Mouse (Mus musculus) MEL (cell line): ENCODE data around the gene Macrod2. TPM values are rescaled to one million over a fixed set of nuclear protein-coding genes. Genes with fewer than 3 reads are reported as not detected.

Source experiments
- DNase-seq: peaks from one replicate; pipeline ENCODE4 v3.0.0; 2011; ENCODE audit warnings: low read depth, low spot score
- H3K27ac ChIP-seq: 2 replicates; pipeline ENCODE4 v1.5.1; 2012; ENCODE audit warnings: low read depth, mild to moderate bottlenecking, control low read depth, low read length, moderate library complexity; ENCODE audit not compliant: control insufficient read depth
- H3K27me3 ChIP-seq, 2 experiments: fragments of 150-350 bp in 1 of 2; sonication (generic) in 1 of 2; 2 replicates each; pipeline ENCODE4 v1.6.1; 2012; ENCODE audit warnings: low read length in 2 of 2, mild to moderate bottlenecking in 2 of 2, improper control_type of control experiment in 1 of 2, moderate library complexity in 1 of 2; ENCODE audit not compliant: insufficient read depth in 2 of 2, control insufficient read depth in 1 of 2
- H3K36me3 ChIP-seq, 2 experiments: 2 replicates each; pipeline ENCODE4 v1.6.1; 2012 to 2014; ENCODE audit warnings: low read length in 2 of 2, improper control_type of control experiment in 1 of 2, inconsistent platforms in 1 of 2, mild to moderate bottlenecking in 1 of 2; ENCODE audit not compliant: insufficient read depth in 2 of 2, control insufficient read depth in 1 of 2
- H3K4me1 ChIP-seq, 2 experiments: fragments of 150-350 bp in 1 of 2; sonication (generic) in 1 of 2; 2 replicates each; pipeline ENCODE4 v1.6.1; 2012; ENCODE audit warnings: low read length in 2 of 2, improper control_type of control experiment in 1 of 2, mild to moderate bottlenecking in 1 of 2; ENCODE audit not compliant: insufficient read depth in 2 of 2, control insufficient read depth in 1 of 2
- H3K4me3 ChIP-seq, 2 experiments: fragments of 150-350 bp in 1 of 2; sonication (generic) in 1 of 2; 2 replicates each; pipeline ENCODE4 v1.5.1; 2012; ENCODE audit warnings: low read depth in 2 of 2, low read length in 2 of 2, mild to moderate bottlenecking in 2 of 2, moderate library complexity in 2 of 2, control low read depth in 1 of 2, improper control_type of control experiment in 1 of 2; ENCODE audit not compliant: control insufficient read depth in 1 of 2, insufficient read depth in 1 of 2
- H3K79me2 ChIP-seq: 2 replicates; pipeline ENCODE4 v1.6.1; 2012; ENCODE audit warnings: mild to moderate bottlenecking, low read length, moderate library complexity; ENCODE audit not compliant: control insufficient read depth, poor library complexity, insufficient read depth
- H3K9ac ChIP-seq: 2 replicates; pipeline ENCODE4 v1.6.1; 2012; ENCODE audit warnings: low read depth, mild to moderate bottlenecking, control low read depth, low read length, moderate library complexity; ENCODE audit not compliant: control insufficient read depth, poor library complexity, severe bottlenecking
- H3K9me3 ChIP-seq: fragments of 150-350 bp; sonication (generic); replicated peaks from 2 replicates; pipeline ENCODE4 v1.6.1; 2012; ENCODE audit warnings: mild to moderate bottlenecking, low read length, improper control_type of control experiment, moderate library complexity; ENCODE audit not compliant: insufficient read depth
- CHD1 ChIP-seq: IDR thresholded peaks from 2 replicates; pipeline ENCODE4 v1.6.1; 2012; ENCODE audit warnings: low read depth, mild to moderate bottlenecking, inconsistent platforms, low read length, improper control_type of control experiment
- CTCF ChIP-seq, 3 experiments: IDR thresholded peaks in 2 of 3; conservative IDR thresholded peaks in 1 of 3; 2 replicates each; pipeline ENCODE4 v1.5.1; 2011 to 2012; ENCODE audit warnings: low read length in 3 of 3, low read depth in 2 of 3, mild to moderate bottlenecking in 2 of 3, improper control_type of control experiment in 1 of 3, inconsistent platforms in 1 of 3, mixed read lengths in 1 of 3, moderate library complexity in 1 of 3; ENCODE audit not compliant: control insufficient read depth in 1 of 3, insufficient read depth in 1 of 3, poor library complexity in 1 of 3, severe bottlenecking in 1 of 3
- E2F4 ChIP-seq: IDR thresholded peaks from 2 replicates; pipeline ENCODE4 v1.6.1; 2011; ENCODE audit warnings: low read depth, low read length, improper control_type of control experiment, borderline replicate concordance
- ELF1 ChIP-seq: IDR thresholded peaks from 2 replicates; pipeline ENCODE4 v1.6.1; 2014; ENCODE audit warnings: low read depth, mild to moderate bottlenecking, inconsistent platforms, low read length, improper control_type of control experiment, moderate library complexity
- EP300 ChIP-seq, 2 experiments: IDR thresholded peaks; 2 replicates each; pipeline ENCODE4 v1.6.1; 2011; ENCODE audit warnings: improper control_type of control experiment in 2 of 2, low read length in 2 of 2, low read depth in 1 of 2, mild to moderate bottlenecking in 1 of 2
- GABPA ChIP-seq: IDR thresholded peaks from 2 replicates; pipeline ENCODE4 v1.6.1; 2012; ENCODE audit warnings: low read depth, mild to moderate bottlenecking, inconsistent platforms, low read length, improper control_type of control experiment, moderate library complexity
- GATA1 ChIP-seq: IDR thresholded peaks from 2 replicates; pipeline ENCODE4 v1.6.1; 2011; ENCODE audit warnings: low read depth, low read length, improper control_type of control experiment
- JUND ChIP-seq: IDR thresholded peaks from 2 replicates; pipeline ENCODE4 v1.6.1; 2011; ENCODE audit warnings: low read depth, mild to moderate bottlenecking, improper control_type of control experiment, low read length
- KAT2A ChIP-seq: conservative IDR thresholded peaks from 2 replicates; pipeline ENCODE4 v1.6.1; 2012; ENCODE audit warnings: low read depth, low read length, improper control_type of control experiment, inconsistent platforms
- MAX ChIP-seq: IDR thresholded peaks from 2 replicates; pipeline ENCODE4 v1.6.1; 2011; ENCODE audit warnings: low read length, improper control_type of control experiment
- MAZ ChIP-seq: IDR thresholded peaks from 2 replicates; pipeline ENCODE4 v1.6.1; 2012; ENCODE audit warnings: low read depth, mild to moderate bottlenecking, inconsistent platforms, low read length, improper control_type of control experiment
- MXI1 ChIP-seq: IDR thresholded peaks from 2 replicates; pipeline ENCODE4 v1.6.1; 2011; ENCODE audit warnings: mild to moderate bottlenecking, low read depth, low read length, improper control_type of control experiment
- MYB ChIP-seq: IDR thresholded peaks from 2 replicates; pipeline ENCODE4 v1.6.1; 2011; ENCODE audit warnings: mild to moderate bottlenecking, low read depth, low read length, improper control_type of control experiment
- POLR2A ChIP-seq, 2 experiments: IDR thresholded peaks; 2 replicates each; pipeline ENCODE4 v1.6.1; 2011 to 2012; ENCODE audit warnings: low read length in 2 of 2, mild to moderate bottlenecking in 2 of 2, control low read depth in 1 of 2, improper control_type of control experiment in 1 of 2, low read depth in 1 of 2, moderate library complexity in 1 of 2; ENCODE audit not compliant: control insufficient read depth in 1 of 2, insufficient read depth in 1 of 2, poor library complexity in 1 of 2
- POLR2AphosphoS5 ChIP-seq: IDR thresholded peaks from 2 replicates; pipeline ENCODE4 v1.6.1; 2012; ENCODE audit warnings: low read depth, borderline replicate concordance, mild to moderate bottlenecking, inconsistent platforms, low read length, moderate library complexity, mixed read lengths
- RAD21 ChIP-seq: IDR thresholded peaks from 2 replicates; pipeline ENCODE4 v1.6.1; 2011; ENCODE audit warnings: mild to moderate bottlenecking, low read depth, low read length, improper control_type of control experiment
- RCOR1 ChIP-seq: IDR thresholded peaks from 2 replicates; pipeline ENCODE4 v1.6.1; 2012; ENCODE audit warnings: low read depth, mild to moderate bottlenecking, inconsistent platforms, low read length, improper control_type of control experiment
- SIN3A ChIP-seq: IDR thresholded peaks from 2 replicates; pipeline ENCODE4 v1.6.1; 2012; ENCODE audit warnings: low read length, improper control_type of control experiment, inconsistent platforms
- TBP ChIP-seq: IDR thresholded peaks from 2 replicates; pipeline ENCODE4 v1.8.0; 2011; ENCODE audit warnings: low read depth, low read length, improper control_type of control experiment
- UBTF ChIP-seq: IDR thresholded peaks from 2 replicates; pipeline ENCODE4 v1.6.1; 2012; ENCODE audit warnings: low read depth, mild to moderate bottlenecking, inconsistent platforms, low read length, improper control_type of control experiment, moderate library complexity, borderline replicate concordance; ENCODE audit not compliant: insufficient read depth
- ZMIZ1 ChIP-seq: IDR thresholded peaks from 2 replicates; pipeline ENCODE4 v1.6.1; 2012; ENCODE audit warnings: low read depth, mild to moderate bottlenecking, inconsistent platforms, low read length, improper control_type of control experiment, moderate library complexity
- polyA plus RNA-seq, 2 experiments: library from polyadenylated mRNA; stranded (reverse) in 1 of 2; unstranded in 1 of 2; fragments of >175 nt in 1 of 2; fragments of >200 nt in 1 of 2; gene quantifications; 2 replicates each; pipeline versions ENCODE4 v1.2.1 to v1.2.4; 2012; ENCODE audit warnings: low replicate concordance in 2 of 2, low read depth in 1 of 2; ENCODE audit not compliant: insufficient read length in 2 of 2, insufficient read depth in 1 of 2, missing spikeins in 1 of 2
- total RNA-seq: library from RNA; depleted of rRNA; stranded (reverse); fragments of 300-350 nt; gene quantifications from 2 replicates; pipeline ENCODE4 v1.2.3, GENCODE M21; 2012

Gene Macrod2
- total and polyA plus RNA-seq, 3 experiments: not detected

GRCm38 (mm10) chr2:140653978-140654377 is 258.9 kb downstream of the Macrod2 start:
- Histone ChIP-seq H3K36me3 (no peaks in the 10 kb centered on the region), H3K27ac (no peak overlapping the region), H3K4me3 (no peak overlapping the region), H3K79me2 (no peaks in the 10 kb centered on the region), H3K4me1 (no peaks in the 10 kb centered on the region), H3K9me3 (no peaks in the 10 kb centered on the region), H3K27me3 (no peaks in the 10 kb centered on the region), H3K9ac (no peak overlapping the region)
- DNase-seq: no peak
- TF ChIP-seq CHD1: no peak
- no peak for TF ChIP-seq POLR2AphosphoS5
- TF ChIP-seq E2F4: no peak
- TF ChIP-seq ZMIZ1: no peak

GRCm38 (mm10) chr2:140662673-140663072 is 267.6 kb downstream of the Macrod2 start:
- Histone ChIP-seq H3K4me1 (no peaks in the 10 kb centered on the region), H3K27me3 (no peaks in the 10 kb centered on the region), H3K79me2 (no peaks in the 10 kb centered on the region), H3K4me3 (no peak overlapping the region), H3K36me3 (no peaks in the 10 kb centered on the region), H3K27ac (no peak overlapping the region), H3K9ac (no peak overlapping the region), H3K9me3 (no peaks in the 10 kb centered on the region)
- no peak for DNase-seq
- TF ChIP-seq SIN3A (no peak), RCOR1 (no peak), KAT2A (no peak), EP300 (IDR thresholded peaks at IDR 0.05; ENCODE audit: low read depth in 1 of 2, low read length in 2 of 2) (no peak), CHD1 (no peak), JUND (no peak), TBP (no peak), ELF1 (no peak), MAX (no peak), MYB (no peak), UBTF (no peak), POLR2A (IDR thresholded peaks at IDR 0.05; ENCODE audit: control insufficient read depth in 1 of 2, insufficient read depth in 1 of 2, low read depth in 1 of 2, low read length in 2 of 2, poor library complexity in 1 of 2) (no peak), MXI1 (no peak)

- no peaks in the 10 kb centered on the region for H3K36me3 ChIP-seq
- no peak overlapping the region for H3K9ac ChIP-seq
- TF ChIP-seq TBP (no peak), GABPA (no peak), CHD1 (no peak), MAZ (no peak), RAD21 (no peak), GATA1 (no peak), CTCF (IDR thresholded peaks at IDR 0.05 in 2 of 3, conservative IDR thresholded peaks at IDR 0.05 in 1 of 3; ENCODE audit: control insufficient read depth in 1 of 3, insufficient read depth in 1 of 3, low read depth in 2 of 3, low read length in 3 of 3, poor library complexity in 1 of 3, severe bottlenecking in 1 of 3) (no peak)
- TF ChIP-seq, all 39 proteins: peak for 0
- no peak overlapping the region for H3K27ac ChIP-seq
- no peak overlapping the region for H3K4me3 ChIP-seq
- no peaks in the 10 kb centered on the region for H3K9me3 ChIP-seq
- H3K79me2 ChIP-seq: no peaks in the 10 kb centered on the region
- no peaks in the 10 kb centered on the region for H3K4me1 ChIP-seq
- no peak for DNase-seq
- no peaks in the 10 kb centered on the region for H3K27me3 ChIP-seq
Observed at GRCm38 (mm10) chr2:140664381-140664780, 269.3 kb downstream of the Macrod2 start.
